Mouse (Mus musculus) v-Abl transformed pro-B cells (cell line): ENCODE results near the gene Tbc1d2b.

Source experiments
- in situ Hi-C, 2 experiments: fragments of 400-800 bp; cut with MboI; formaldehyde crosslinking; loops; one replicate each; pipeline ENCODE4 v1.15.1; 2025; ENCODE audit not compliant: unreplicated experiment in 2 of 2

The Tbc1d2b gene

GRCm38 (mm10) chr9:90181656-90182388 is 88.8 kb downstream of the Tbc1d2b start:
- in situ Hi-C loops = no loop called here

DNA sequence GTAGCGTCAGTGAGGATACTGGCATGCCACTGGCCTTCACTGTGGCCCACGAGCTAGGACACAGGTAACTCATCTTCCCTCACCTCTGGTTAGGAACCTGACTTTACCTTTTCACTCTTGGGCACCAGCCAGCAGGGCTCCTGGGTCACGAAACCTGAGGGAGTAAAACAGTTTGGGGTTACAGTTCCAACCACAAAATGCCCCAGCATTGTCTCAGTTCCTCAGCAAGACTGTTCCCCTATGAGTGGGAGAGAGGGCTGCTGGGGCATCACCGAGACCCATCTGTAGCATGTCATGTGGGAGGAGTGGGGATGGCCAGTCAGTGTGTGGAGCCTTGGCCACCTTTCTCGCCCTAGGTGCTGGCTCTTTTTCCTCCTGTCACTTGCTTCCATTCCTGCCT is 91.2 kb downstream of the Tbc1d2b start:
- in situ Hi-C loops = no loop called here

GRCm38 (mm10) chr9:90173330-90173729 is 97.3 kb downstream of the Tbc1d2b start:
- in situ Hi-C loops = no loop called here

DNA sequence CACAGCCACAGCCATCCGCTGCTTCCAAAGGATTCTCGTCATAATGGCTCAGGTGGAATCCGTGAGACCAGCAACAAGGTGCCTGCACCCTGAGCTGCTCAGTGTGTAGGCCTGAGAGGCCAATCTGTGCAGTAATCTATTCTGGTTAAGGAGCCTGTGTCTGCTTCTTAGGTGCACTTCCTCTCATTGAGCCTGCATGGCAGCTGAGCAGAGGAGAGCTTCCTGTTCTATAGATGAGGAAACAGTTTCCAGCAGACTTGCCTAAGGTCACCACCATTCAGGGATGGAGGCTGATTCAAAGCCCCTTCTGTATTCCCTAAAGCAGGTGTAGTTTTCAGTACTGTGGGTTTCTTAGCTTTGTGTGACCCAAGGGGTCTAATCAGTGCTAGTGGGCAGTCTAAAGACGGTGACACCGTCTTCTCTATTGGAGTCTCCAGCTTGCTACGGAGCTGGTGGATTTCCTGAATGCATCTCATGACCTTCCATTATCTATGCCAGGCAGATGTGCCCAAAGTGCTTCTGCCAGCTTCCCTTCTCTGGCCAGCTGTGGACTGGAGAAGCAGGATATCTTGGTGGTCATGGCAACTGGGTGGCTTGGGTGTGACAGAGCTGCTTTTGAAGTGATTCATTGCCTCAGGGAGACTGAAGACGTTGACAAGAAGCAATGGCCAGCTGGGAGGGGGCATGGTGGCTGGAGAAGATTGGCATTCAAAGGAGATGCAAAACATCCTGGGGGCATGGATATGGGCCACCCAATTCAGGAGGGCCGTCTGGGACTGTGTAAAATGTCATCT is 97.9 kb downstream of the Tbc1d2b start:
- in situ Hi-C loops = no loop called here

DNA sequence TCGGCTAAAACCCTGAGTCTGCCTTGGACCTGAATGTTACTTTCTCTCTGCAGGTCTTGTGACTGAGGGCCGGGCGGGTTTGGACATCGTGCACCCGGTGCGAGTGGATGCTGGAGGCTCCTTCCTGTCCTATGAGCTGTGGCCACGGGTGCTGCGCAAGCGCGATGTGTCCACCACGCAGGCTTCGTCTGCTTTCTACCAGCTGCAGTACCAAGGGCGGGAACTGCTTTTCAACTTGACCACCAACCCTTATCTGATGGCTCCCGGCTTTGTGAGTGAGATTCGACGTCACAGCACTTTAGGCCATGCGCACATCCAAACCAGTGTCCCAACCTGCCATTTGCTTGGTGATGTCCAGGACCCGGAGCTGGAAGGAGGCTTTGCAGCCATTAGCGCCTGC is 99.2 kb downstream of the Tbc1d2b start:
- in situ Hi-C loops = no loop called here

GRCm38 (mm10) chr9:90169965-90170364 is 100.6 kb downstream of the Tbc1d2b start:
- in situ Hi-C loops = no loop called here

DNA sequence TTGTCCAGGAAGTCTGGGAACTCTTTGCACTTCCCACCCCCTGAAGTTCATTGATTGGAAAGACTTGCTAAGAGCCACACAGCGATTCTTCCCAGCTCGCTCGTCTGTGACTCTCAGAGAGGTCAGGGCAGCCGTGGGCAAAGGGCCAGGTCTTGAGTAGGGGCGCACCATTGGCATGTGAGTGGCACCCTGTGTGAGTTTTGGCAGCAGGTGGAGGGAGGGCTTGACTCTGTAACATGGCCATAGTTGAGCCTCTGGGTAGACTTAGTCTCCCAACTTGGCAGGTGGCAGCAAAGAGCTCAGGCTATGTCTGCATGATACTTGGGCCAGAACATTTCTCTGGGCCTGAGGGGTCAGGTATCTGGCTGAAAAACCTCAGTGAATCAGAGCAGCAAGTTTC is 104.0 kb downstream of the Tbc1d2b start:
- in situ Hi-C loops = no loop called here

GRCm38 (mm10) chr9:90165590-90165989 is 105.0 kb downstream of the Tbc1d2b start:
- in situ Hi-C loops = no loop called here

GRCm38 (mm10) chr9:90164670-90165453 is 105.7 kb downstream of the Tbc1d2b start:
- in situ Hi-C loops = no loop called here

DNA sequence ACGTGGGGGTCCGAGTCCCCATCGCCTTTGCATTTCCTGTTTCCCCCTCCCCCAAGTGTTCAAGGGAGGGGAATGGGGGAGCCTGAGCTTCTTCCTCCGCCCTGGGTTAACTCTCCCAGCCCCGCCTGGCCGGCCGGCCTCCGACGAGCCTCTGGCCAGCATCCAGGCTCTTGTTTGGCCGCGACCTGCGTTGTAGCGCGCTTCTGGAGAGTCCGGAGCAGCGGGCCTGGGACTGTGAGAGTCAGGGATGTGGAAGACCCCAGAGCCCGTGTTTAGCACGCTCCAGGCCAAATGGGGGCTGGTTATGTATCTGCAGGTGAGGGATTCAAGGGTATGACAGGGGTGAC is 106.9 kb downstream of the Tbc1d2b start:
- in situ Hi-C loops = no loop called here

- in situ Hi-C loops = no loop called here
These were observed 107.5 kb downstream of the Tbc1d2b start, which contains the start of gene Adamts7 for GRCm38 (mm10) chr9:90162926-90163748. Gene Adamts7 (plus strand): TSS chr9:90163069.

DNA sequence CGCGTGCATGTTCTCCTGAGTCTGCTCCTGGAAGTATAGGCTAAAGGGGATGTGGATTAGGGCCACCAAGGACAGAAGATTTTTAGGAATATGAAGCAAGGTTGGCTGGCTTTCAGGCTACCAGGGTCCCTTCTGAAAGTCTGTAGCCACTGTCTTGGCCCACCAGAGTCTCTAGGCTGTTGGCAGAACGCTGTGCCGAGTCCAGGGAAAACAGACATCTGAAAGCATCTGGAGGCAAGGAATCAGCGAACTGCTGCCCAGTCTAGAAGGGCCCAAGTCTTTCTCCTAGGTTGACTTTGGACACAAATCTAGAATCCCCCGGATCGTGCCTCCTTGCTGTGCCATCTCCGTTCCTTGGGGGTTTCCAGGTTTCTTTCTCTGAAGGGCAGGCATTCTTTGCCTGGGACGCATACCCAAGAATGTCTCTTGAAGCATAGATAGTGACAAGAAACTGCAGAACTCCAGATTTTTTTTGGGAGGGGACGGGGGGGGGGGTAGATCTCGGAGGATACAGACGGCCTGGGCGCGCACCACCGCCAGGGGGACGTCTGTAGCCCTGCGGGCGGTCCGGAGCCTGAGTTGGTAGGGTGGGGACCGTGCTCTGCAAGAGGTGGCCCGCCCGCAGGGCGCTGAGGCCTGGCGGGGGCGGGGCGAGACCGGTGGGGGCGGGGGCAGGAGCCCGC is 108.2 kb downstream of the Tbc1d2b start:
- in situ Hi-C loops = no loop called here
